Mouse (Mus musculus) liver, embryonic 13.5 days (tissue): ENCODE measurements at regions not wholly inside any gene's neighbourhood (a gene's known extent, or its start where the extent isn't known, plus 50 kb on each side); places are given as distances from the start of the nearest gene placed in this dataset.

Experiments
- ATAC-seq: fragments of 200-750 bp; cut with Nextera tagmentation; 2 replicates; pipeline ENCODE4 v1.8.0; 2017; ENCODE audit warnings: low read depth, mild to moderate bottlenecking, moderate number of reproducible peaks, moderate library complexity
- DNase-seq: peaks from one replicate; pipeline ENCODE4 v3.0.0; 2022
- H3K27ac ChIP-seq: fragments of 300-500 bp; sonication (generic); 2 replicates; pipeline ENCODE4 v1.5.1; 2015; ENCODE audit warnings: moderate library complexity, mild to moderate bottlenecking, inconsistent platforms
- H3K27me3 ChIP-seq: fragments of 300-500 bp; sonication (generic); 2 replicates; pipeline ENCODE4 v1.6.1; 2015; ENCODE audit warnings: mild to moderate bottlenecking, inconsistent platforms
- H3K36me3 ChIP-seq: fragments of 300-500 bp; sonication (generic); 2 replicates; pipeline ENCODE4 v1.6.1; 2015; ENCODE audit warnings: mild to moderate bottlenecking, inconsistent platforms
- H3K4me1 ChIP-seq: fragments of 300-500 bp; sonication (generic); replicated peaks from 2 replicates; pipeline ENCODE4 v1.6.1; 2015; ENCODE audit warnings: inconsistent platforms
- H3K4me2 ChIP-seq: fragments of 300-500 bp; sonication (generic); 2 replicates; pipeline ENCODE4 v1.6.1; 2015; ENCODE audit warnings: inconsistent platforms, mild to moderate bottlenecking, moderate library complexity
- H3K4me3 ChIP-seq: fragments of 300-500 bp; sonication (generic); replicated peaks from 2 replicates; pipeline ENCODE4 v1.5.1; 2015; ENCODE audit warnings: mild to moderate bottlenecking, inconsistent platforms
- H3K9ac ChIP-seq: fragments of 300-500 bp; sonication (generic); 2 replicates; pipeline ENCODE4 v1.6.1; 2015; ENCODE audit warnings: mild to moderate bottlenecking, inconsistent platforms
- H3K9me3 ChIP-seq: fragments of 300-500 bp; sonication (generic); replicated peaks from 2 replicates; pipeline ENCODE4 v1.6.1; 2016; ENCODE audit warnings: inconsistent platforms
- WGBS: fragments of 180-500 bp; shearing (Covaris S2); methylation state at CpG from one replicate; pipeline ENCODE4 v1.1.7; 2015; ENCODE audit not compliant: insufficient replicate concordance; 5-methylcytosine and 5-hydroxymethylcytosine counted together

DNA sequence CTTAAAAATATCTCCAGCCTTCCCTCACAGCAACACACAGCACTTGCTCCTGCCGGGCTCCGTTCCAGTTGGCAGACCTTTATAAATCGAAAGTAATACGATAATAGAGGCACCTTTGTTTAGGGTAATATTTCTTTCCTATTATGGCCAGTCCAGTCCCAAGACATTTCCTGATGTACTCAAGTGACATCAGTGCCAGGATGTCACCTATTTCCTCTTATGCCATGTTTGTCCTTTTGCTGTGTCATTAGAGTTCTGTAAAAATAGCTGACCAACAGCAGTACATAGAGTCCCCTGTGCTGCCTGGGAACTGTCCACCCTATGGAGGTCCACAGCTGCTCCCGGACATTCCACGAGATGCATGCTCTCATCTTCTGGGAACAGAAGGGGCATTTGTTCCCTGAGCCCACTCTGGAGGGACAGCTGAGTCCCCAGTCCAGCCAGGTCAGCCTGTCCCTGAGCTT is 700.1 kb upstream of the Car8 start:
- no peaks in the 10 kb centered on the region for H3K36me3 ChIP-seq
- H3K4me3 ChIP-seq, result no peak overlapping the region
- 55% methylated on average over 6 of the region's 6 CpGs for WGBS
- H3K4me1 ChIP-seq, result no peaks in the 10 kb centered on the region
- DNase-seq (no peak), ATAC-seq (0 out of 2 replicates have a peak, but pooled peaks have one; percentile 26)
- H3K27ac ChIP-seq, result no peak overlapping the region
- no peak overlapping the region for H3K4me2 ChIP-seq
- H3K27me3 ChIP-seq, result no peaks in the 10 kb centered on the region
- H3K9ac ChIP-seq, result no peak overlapping the region
- no peaks in the 10 kb centered on the region for H3K9me3 ChIP-seq

DNA sequence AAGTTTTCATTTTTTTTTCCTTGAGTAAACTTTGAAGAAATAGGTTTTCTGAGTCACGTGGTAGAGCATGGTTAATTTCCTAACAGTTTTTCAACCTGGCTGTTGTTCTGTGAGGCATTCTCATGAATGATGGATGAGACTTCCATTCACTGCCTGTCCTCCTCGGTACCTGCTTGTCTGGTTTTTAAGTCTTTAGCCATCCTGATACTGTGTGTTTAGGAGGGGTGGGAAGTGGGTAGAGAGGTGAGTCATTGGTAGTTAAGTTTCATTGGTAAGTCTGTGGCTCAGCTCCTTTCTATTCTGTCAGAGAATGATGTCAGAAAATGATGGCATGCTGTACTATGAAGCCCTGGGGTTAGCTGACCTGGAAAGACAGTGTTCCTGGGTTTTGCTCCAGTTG is 697.1 kb upstream of the Car8 start:
- ATAC-seq (no peak), DNase-seq (no peak)
- Histone ChIP-seq H3K4me1 (no peaks in the 10 kb centered on the region), H3K9me3 (no peaks in the 10 kb centered on the region), H3K36me3 (no peaks in the 10 kb centered on the region), H3K9ac (no peak overlapping the region), H3K27me3 (no peaks in the 10 kb centered on the region), H3K4me3 (no peak overlapping the region), H3K4me2 (no peak overlapping the region), H3K27ac (no peak overlapping the region)
- WGBS, result 49% methylated on average over 2 of the region's 2 CpGs

DNA sequence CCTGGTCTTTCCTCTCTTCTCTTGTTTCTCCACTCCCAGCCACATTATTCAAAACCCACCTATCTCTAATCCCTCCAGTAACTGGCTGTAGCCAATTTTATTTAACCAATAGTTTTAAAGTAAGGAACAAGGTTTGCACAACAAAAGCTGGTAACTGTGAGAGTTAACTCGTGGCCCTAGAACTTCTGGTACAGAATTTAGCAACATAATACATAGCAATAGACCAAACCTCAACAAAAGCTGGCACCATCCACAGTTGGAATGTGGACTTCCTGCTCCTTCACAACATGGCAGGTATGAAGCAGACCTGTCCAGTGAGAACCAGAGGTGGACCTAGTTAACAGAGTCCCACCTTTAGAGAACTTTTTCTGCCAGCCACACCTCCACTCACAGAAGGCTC is 695.7 kb upstream of the Car8 start:
- Histone ChIP-seq H3K4me1 (no peaks in the 10 kb centered on the region), H3K4me2 (no peak overlapping the region), H3K4me3 (no peak overlapping the region), H3K27ac (no peak overlapping the region), H3K36me3 (no peaks in the 10 kb centered on the region), H3K9me3 (no peaks in the 10 kb centered on the region), H3K27me3 (no peaks in the 10 kb centered on the region), H3K9ac (no peak overlapping the region)
- 44% methylated on average over 1 of the region's 1 CpGs for WGBS
- no peak for ATAC-seq
- DNase-seq, result no peak

GRCm38 (mm10) chr4:8929346-8929745 is 690.5 kb upstream of the Car8 start:
- Histone ChIP-seq H3K27me3 (no peaks in the 10 kb centered on the region), H3K4me3 (no peak overlapping the region), H3K9me3 (no peaks in the 10 kb centered on the region), H3K4me2 (peak overlapping the region; percentile 27), H3K4me1 (peaks cover 6% of the 10 kb centered on the region), H3K36me3 (no peaks in the 10 kb centered on the region), H3K9ac (no peak overlapping the region), H3K27ac (no peak overlapping the region)
- ATAC-seq (no peak), DNase-seq (no peak)
- 59% methylated on average over 4 of the region's 4 CpGs for WGBS

DNA sequence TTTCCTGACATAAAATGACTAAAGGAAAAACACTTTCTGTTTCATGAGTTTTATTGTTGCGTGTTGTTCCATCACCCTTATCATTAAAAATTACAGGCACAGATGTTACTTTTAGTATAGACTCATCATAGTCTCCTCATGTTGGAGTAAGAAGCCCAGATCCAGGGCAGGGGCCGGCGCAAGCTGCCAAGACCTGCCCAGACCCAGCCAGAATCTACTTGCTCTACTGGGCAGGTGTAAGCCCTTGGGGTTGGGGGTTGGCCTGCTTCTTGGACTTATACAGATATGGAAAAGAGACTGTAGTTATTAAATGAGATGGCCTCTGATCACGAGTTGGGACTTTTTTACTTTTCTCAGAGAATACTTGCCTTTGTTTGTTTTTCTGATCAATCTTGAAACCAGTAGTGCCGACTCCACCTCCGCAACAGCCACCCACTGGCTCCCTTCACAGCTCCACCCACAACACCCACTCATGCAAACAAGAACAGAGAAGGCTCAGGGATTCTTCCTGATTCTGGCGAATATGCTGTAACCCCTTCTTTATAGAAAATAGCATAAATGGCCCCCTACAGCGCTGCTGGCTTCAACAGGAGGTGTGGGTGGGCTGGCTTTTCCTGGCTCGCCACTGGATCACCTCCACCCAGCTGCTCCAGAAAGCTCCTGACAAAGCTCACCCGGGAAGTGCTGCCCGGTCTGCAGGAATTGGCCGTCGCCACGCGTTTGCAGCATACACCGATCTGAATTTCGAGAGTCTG is 689.9 kb upstream of the Car8 start:
- ATAC-seq, result no peak

DNA sequence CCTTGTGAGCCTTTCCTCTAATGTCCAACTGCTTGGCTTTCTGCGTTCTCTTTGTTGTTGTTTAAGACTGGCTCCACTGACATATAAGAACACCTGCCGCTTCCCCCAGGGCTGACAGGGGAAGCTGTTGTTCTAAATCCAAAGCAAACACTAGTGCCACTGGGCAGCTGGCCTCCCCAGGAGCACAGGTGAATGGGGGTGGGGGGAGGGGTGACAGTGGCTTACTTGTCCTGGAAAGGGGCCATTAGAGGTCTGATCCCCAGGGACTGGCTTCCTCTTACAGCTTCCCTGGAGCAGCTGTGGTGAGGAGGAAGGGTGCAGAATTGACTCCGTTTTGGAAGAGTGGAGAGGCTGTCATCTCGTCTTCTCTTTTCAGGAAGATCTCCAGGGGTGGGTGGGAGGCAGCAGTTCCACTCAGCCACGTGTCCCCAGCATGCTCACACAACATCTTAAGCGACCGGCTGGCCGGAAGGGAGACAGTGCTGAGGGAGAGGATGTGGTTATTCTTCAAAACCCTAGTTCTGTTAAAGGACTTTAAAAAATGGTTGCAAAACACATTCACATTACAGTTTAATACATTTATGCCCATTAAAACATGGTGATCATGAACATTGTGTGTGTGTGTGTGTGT is 688.5 kb upstream of the Car8 start:
- H3K4me2 ChIP-seq, result no peak overlapping the region
- H3K9me3 ChIP-seq, result no peaks in the 10 kb centered on the region
- 25% methylated on average over 8 of the region's 8 CpGs for WGBS
- no peaks in the 10 kb centered on the region for H3K27me3 ChIP-seq
- H3K4me1 ChIP-seq, result peaks cover 10% of the 10 kb centered on the region
- DNase-seq, result no peak
- no peak overlapping the region for H3K4me3 ChIP-seq
- ATAC-seq, result no peak
- H3K27ac ChIP-seq, result no peak overlapping the region; the same call in 1 of the 2 replicates
- H3K36me3 ChIP-seq, result no peaks in the 10 kb centered on the region
- H3K9ac ChIP-seq, result no peak overlapping the region

More for the DNA sequence above, 689.9 kb upstream of the Car8 start:
- no peaks in the 10 kb centered on the region for H3K27me3 ChIP-seq
- WGBS, result 53% methylated on average over 17 of the region's 17 CpGs
- H3K9me3 ChIP-seq, result no peaks in the 10 kb centered on the region
- H3K4me1 ChIP-seq, result peaks cover 6% of the 10 kb centered on the region
- H3K36me3 ChIP-seq, result no peaks in the 10 kb centered on the region
- H3K4me3 ChIP-seq, result no peak overlapping the region
- no peak for DNase-seq
- H3K4me2 ChIP-seq, result peak overlapping the region; percentile 27
- H3K9ac ChIP-seq, result no peak overlapping the region
- H3K27ac ChIP-seq, result no peak overlapping the region

DNA sequence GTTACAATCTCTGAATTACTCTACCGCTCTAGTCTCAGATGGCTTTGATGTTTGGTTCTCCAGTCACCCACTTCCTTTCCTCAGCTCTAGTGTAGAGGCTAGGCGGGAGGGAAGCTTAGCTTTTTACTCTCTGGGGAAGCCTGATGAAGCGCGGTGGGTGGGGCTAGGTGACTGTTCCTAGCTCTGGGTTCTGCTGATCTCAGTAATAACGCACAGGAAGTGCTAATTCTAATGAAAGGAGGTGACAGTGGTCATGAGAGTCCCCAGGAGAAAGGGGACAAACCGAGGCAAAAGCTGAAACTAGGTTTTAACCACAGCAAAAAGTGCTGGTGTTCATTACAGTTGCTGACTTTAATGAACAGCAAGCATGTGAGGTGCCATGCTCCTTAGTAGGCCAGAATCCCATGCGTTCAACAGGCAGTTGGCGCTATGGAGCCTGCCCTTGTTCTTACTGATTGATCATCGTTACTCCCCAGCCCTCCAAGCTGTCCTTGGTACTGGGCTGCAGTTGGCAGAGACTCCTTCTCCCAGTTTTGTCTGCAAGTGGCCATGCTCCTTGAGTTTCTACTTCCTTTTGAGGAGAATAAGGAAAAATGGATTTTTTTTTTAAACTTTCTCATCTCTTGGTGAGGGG is 687.9 kb upstream of the Car8 start:
- DNase-seq (no peak), ATAC-seq (no peak)
- 18% methylated on average over 9 of the region's 9 CpGs for WGBS
- Histone ChIP-seq H3K27me3 (peaks cover under 1% of the 10 kb centered on the region; the same call in 1 of the 2 replicates), H3K4me3 (no peak overlapping the region), H3K27ac (no peak overlapping the region), H3K9ac (no peak overlapping the region), H3K4me2 (no peak overlapping the region), H3K4me1 (peaks cover 16% of the 10 kb centered on the region), H3K9me3 (no peaks in the 10 kb centered on the region), H3K36me3 (no peaks in the 10 kb centered on the region)

- no peak overlapping the region for H3K4me3 ChIP-seq
- 57% methylated on average over 8 of the region's 8 CpGs for WGBS
- peaks cover 7% of the 10 kb centered on the region for H3K27me3 ChIP-seq
- H3K4me1 ChIP-seq, result peaks cover 17% of the 10 kb centered on the region
- no peak overlapping the region for H3K27ac ChIP-seq
- no peaks in the 10 kb centered on the region for H3K36me3 ChIP-seq
- no peaks in the 10 kb centered on the region for H3K9me3 ChIP-seq
- no peak overlapping the region for H3K9ac ChIP-seq
- no peak overlapping the region for H3K4me2 ChIP-seq
- ATAC-seq, result no peak
- no peak for DNase-seq
These were observed 684.0 kb upstream of the Car8 start for GRCm38 (mm10) chr4:8922695-8923363.

DNA sequence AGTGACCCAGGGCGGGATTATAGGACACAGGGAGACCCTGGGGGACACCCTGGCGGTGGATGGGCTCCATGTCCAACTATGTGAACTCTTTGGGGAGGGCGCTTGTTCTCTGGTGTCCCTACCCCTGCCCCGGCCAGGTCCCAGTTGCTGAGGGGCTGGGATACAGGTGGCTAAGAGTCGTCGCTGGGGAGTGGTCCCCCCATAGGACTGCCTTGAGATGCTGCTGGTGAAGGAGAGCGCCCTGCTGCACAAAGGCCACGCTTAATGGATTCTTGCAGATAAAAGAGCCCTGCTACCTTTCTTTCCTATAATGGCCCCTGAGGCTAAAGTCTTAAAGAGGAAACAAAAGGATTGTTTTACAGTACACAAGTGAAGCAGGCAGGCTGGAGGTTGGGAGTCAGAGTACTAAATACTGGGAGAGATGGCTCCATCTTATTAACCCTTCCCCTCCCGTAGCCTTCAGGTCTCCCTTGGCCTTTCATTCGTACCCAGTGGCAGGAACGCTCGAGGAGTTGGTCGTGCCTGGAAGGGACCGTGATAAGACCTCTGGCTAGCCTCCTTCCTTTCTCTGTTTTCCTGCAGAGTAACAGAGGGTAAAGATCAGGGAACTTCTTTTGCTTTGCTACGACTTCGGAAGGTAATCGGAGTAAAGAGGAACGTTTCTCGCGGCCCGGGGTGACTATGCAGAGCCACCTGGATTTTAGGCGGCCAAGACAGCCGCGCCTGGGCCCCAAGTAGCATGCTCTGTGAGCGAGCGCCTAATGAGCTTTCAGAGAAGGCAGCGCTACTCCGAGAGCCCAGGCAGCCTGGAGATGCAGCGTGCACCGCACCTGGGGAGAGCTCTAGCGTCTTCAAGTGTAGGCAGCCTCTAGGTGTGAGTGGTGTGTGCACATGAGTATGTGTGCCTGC is 682.9 kb upstream of the Car8 start:
- H3K4me2 ChIP-seq, result peak overlapping the region; percentile 61
- H3K36me3 ChIP-seq, result no peaks in the 10 kb centered on the region
- H3K4me3 ChIP-seq, result peak overlapping the region; percentile 15; the same call in 1 of the 2 replicates
- 14% methylated on average over 31 of the region's 31 CpGs for WGBS
- H3K4me1 ChIP-seq, result peaks cover 11% of the 10 kb centered on the region
- ATAC-seq, result no peak
- H3K27me3 ChIP-seq, result peaks cover 7% of the 10 kb centered on the region
- H3K9ac ChIP-seq, result peak overlapping the region; percentile 36; the same call in 1 of the 2 replicates
- no peak for DNase-seq
- no peaks in the 10 kb centered on the region for H3K9me3 ChIP-seq
- H3K27ac ChIP-seq, result no peak overlapping the region

- DNase-seq (no peak), ATAC-seq (no peak)
- Histone ChIP-seq H3K4me3 (no peak overlapping the region), H3K4me1 (peaks cover 11% of the 10 kb centered on the region), H3K27ac (no peak overlapping the region), H3K27me3 (peaks cover 7% of the 10 kb centered on the region), H3K4me2 (no peak overlapping the region), H3K9me3 (no peaks in the 10 kb centered on the region), H3K9ac (no peak overlapping the region), H3K36me3 (no peaks in the 10 kb centered on the region)
- WGBS, result 50% methylated on average over 2 of the region's 2 CpGs
These were observed 681.5 kb upstream of the Car8 start for GRCm38 (mm10) chr4:8920306-8920705.
